Mouse (Mus musculus): Measurements from ENCODE around the gene Tmem147.
"Not testable (repeated sequence)": the region's sequence is repeated elsewhere in the genome, so short reads cannot be mapped to it uniquely, and the experiment has no call there.

The Tmem147 gene

GRCm38 (mm10) chr7:30729396-30730063 is at the start of gene Tmem147:
Tmem147 (minus strand) TSS chr7:30729540.
- peak; percentile 95 for DNase-seq

GRCm38 (mm10) chr7:30777911-30778310 is 48.6 kb upstream of the Tmem147 start:
- no peak for DNase-seq

DNA sequence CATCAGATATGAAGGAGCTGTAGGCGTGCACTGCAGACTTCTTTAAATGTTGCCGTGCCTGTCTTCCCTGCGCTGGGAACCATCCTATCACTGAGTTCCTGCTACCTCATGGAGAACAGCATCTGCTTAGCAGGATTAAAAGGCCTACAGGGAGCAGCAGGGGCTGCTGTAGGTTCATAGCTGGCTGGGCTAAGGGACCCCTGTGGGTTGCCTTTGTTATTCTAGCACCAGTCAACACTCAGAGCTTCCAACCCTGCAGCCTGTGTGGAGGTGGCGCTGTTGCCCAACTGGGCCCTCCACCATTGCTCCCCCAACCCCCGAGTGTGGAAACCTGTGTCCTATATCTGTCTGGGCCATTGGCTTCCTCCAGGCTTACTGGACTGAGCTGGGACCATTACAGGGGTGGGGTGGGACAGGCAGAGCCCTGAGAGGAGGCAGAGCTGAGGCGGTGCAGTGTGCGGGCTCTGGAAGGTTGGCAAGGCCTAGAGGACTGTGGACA is 47.8 kb upstream of the Tmem147 start:
- no peak for DNase-seq

GRCm38 (mm10) chr7:30776104-30776503 is 46.8 kb upstream of the Tmem147 start:
- DNase-seq = no peak

DNA sequence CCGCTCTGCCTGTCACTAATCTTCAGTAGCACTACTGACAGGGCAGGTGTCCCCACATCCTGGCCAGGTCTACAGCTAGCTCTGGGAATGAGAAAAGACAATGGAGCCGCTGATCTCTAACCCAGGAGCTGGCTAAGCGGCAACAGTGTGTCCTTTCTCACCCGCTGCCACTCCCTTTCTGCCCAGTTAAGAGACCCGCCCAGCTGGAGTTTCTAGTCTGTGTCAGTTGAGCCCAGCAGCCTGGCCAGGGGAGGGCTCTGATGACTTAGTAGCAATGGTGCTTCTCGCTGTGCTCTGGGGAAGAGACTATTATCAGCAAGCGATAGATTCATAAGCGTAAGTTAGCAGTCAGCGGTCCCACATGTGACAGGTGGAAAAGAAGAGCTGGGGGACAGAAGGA is 39.9 kb upstream of the Tmem147 start:
- DNase-seq = no peak

DNA sequence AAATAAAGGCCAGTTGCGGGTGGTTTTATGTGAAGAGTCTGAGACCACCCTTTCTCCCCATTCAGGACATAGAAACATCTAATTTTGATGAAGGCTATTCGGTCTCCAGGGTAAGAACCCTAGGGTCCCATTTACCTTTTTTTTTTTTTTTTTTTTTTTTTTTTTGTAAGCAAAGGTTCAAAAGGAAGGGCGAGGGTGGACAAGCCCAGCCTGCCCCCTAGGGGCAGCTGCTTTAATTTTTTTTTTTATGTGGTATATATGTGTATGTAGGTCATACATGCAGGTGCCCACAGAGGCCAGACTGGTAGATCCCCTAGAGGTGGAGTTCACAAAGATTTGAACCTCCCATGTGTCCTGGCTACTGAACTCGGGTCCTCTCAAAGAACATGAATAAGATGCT is 37.1 kb upstream of the Tmem147 start:
- no peak for DNase-seq

DNA sequence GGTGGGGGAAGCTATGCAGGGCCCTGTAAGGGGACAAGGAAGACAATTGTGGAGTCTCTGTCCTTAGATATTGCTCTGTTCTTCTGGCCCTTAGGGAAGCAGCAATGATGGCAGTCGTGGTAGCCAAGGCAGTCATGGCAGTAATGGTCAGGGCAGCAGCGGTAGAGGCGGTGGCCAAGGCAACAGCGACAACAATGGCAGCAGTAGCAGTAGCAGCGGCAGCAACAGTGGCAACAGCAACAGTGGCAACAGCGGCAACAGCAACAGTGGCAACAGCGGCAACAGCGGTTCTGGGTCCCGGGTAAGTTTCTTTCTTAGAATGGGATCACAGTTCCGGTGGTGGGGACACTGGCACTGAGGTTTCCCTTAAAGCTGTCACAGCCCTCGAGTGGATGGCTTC is 35.8 kb upstream of the Tmem147 start:
- DNase-seq = no peak

- no peak for DNase-seq
Observed at GRCm38 (mm10) chr7:30763456-30763855, 34.1 kb upstream of the Tmem147 start, which contains the start of gene Dmkn. Dmkn (plus strand) TSS chr7:30763756.

DNA sequence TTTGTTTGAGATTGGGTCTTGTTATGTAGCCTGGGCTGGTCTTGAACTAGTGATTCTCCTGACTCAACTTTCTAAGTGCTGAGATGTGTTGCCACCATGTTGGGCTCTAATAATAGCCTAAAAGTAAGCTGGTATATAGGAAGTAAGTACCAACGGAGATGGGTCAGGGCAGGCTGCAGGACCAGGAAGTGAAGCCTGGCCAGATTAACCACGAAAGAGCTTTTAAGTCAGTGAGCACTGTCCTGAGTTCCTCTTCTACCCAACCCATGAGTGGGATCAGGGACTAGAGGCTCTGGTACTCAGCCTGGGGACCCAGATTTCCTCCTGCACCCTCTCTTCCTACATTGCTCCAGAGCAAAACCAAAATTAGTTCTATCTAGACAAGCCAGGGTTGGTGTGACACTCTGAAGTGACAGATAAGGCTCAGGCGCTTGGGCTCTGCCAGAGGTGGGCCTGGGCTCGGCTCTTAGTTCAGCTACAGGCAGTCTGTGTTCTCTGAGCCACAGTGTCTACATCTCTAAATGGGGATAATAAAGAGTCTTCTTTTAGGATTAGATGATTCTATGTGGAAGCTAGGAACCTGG is 32.5 kb upstream of the Tmem147 start:
- DNase-seq = no peak

- peak; percentile 37 for DNase-seq
Observed at GRCm38 (mm10) chr7:30758853-30759252, 29.5 kb upstream of the Tmem147 start.

DNA sequence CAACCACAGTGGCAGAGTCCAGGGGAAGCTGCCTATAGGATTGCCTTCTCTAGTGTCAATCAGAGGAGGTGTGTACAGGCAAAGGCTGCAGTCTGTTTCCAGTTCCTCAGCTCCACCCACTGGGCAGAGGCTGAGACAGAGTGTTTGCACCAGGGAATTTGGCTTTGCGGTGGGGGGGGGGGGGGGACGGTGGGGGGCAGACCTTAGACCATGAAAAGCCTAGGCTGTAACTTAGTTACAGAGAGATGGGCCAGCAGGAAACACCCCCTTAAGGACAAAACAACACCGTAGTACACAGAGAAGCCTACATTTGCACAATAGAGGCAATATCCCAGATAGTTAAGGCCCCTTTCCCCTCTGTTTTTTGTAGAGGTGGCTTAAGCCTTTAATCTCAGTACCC is 27.7 kb upstream of the Tmem147 start:
- DNase-seq = no peak

- no peak for DNase-seq
Observed at GRCm38 (mm10) chr7:30751086-30751669, 21.8 kb upstream of the Tmem147 start, which contains the start of gene Sbsn. Sbsn (plus strand) TSS chr7:30751471.

DNA sequence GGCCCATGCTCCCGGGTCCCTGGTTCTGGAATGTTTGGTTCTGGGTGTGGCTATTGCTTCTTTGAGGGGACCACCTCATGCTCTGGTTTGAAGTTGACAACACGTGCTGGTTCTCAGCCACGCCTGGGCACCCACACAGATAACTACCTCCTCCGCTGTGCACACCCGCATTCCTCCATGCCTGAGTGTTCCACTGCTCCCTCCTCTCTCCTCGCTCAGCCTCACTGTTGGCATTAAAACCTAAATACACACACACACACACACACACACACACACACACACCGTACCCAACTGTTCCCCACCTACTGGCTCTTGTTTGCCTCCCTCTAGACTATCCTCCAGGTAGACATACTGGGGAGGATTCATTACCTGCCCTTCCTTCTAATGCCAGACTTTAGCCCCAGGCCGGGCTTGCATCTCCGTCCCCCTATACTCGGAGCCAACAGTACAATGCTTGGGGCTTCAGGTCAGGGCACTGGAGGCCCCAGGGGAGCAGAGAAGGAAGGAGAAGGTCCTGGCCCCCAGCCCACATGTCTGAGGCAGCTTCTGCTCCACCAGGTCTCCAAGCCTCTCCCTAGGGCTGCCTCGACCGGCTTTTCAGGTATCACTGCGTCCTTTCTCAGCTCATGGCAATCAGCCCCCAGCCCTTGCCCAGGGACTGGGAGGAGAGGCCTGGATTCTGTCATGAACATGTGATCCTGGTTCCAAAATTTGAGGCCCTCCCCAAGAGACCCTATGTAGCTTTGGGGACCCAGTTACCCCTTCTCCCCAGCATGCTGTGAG is 20.7 kb upstream of the Tmem147 start:
- DNase-seq = no peak

DNA sequence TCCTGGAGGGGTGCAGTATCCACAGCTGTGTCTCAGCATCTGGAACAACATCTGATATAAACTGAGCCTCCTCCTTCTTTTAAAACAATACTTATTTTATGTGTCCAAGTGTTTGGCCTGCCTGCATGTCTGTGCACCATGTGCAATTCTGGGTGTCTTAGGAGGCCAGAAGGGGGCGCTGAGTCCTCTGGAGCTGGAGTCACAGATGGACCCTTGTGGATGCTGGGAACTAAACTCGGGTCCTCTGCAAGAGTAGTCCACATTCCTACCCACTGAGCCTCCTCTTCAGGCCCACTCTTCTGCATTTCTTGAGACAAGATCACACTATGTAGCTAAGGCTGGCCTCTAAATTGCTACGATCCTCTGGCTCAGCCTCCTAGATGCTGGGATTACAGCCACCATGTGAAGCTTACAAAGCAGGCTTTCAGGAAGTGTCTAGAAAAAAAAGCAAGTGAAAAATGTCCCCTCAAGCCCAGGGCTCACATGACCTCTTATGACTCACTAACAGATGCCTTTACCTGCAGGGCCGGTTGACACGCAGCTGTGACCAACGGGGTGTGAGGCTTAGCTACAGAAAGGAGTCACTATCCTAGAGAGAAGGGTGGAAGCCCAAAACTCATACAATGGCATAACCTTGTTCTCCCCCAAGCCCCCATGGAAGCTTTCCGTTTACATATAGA is 18.3 kb upstream of the Tmem147 start:
- no peak for DNase-seq

DNA sequence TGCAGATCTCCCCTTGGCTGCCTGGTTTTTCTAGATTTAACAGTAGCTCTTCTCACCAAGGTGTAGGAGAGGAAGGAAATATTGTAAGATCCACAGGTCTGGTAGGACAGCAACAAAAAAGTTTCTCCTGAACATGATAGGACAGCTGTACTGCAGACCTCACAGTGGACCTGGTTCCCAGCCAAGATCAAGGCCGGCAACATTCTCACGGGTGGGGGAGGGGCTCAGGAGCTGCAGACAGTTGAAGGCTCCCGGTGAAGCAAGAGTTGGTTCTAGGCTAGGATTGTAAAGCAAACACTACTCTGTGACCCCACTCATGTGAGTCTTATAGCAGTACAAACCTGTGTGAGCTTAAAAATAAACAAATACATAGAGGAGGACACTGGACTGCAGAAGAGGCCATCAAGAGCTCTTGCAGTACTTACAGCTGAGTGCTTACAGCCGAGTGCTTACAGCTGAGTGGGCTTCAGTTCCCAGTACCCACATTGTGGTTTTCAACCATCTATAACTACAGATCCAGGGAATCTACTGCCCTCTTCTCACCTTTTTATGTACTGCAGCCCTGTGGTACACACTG is 14.8 kb upstream of the Tmem147 start:
- DNase-seq = peak; percentile 67

- not testable (repeated sequence) for DNase-seq
Observed at GRCm38 (mm10) chr7:30743617-30744016, 14.3 kb upstream of the Tmem147 start, which contains the start of gene Gapdhs. Gapdhs (minus strand) TSS chr7:30743681.

- not testable (repeated sequence) for DNase-seq
Observed at GRCm38 (mm10) chr7:30742570-30742969, 13.2 kb upstream of the Tmem147 start.

GRCm38 (mm10) chr7:30736211-30736610 is 6.9 kb upstream of the Tmem147 start:
- no peak for DNase-seq

- not testable (repeated sequence) for DNase-seq
Observed at GRCm38 (mm10) chr7:30730064-30730722, 853 bp upstream of the Tmem147 start.

DNA sequence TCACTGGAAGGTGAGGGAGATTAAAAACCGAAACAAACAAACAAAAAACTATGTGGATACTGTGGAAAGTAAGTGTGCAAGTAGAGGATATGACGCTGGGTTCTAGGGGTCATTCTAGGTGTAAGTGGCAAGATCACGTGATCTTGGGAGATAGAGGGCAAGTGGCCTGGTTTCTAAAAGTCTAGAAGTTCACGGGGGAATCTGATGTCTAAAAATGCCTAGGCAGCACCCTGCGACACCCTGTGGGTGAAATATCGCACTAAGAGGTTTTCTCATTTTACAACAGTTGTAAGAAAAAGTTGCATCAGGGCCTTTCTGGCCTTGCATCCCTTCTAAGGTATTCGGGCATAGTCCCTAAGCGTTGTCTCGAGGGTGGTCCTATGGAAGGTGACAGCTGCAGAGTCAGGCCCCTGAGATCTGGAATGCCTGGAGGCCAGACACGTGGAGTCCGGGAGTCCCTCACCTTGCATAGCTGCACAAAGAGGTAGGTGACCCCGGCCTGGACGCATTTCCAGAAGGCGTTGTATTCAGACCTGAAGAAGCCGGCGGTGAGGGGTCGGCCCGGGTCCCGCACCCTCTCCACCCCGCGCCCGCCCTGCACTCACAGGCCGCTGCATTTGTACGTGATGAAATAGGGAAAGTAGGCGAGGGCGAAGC is 473 bp downstream of the Tmem147 start:
- no peak for DNase-seq

GRCm38 (mm10) chr7:30728214-30728613 is 1.1 kb downstream of the Tmem147 start:
- no peak for DNase-seq
